Mouse (Mus musculus) stomach, embryonic 14.5 days (tissue): ENCODE data around the gene Mnd1. TPM values are rescaled to one million over a fixed set of nuclear protein-coding genes. Genes with fewer than 3 reads are reported as not detected.

ENCODE experiments used
- ATAC-seq: fragments of 200-750 bp; cut with Nextera tagmentation; 2 replicates; pipeline ENCODE4 v1.8.0; 2017; ENCODE audit warnings: low read depth, moderate TSS enrichment; ENCODE audit not compliant: insufficient number of reproducible peaks, insufficient read depth, low FRiP score
- H3K27ac ChIP-seq: fragments of 300-500 bp; sonication (generic); 2 replicates; pipeline ENCODE4 v1.5.1; 2014; ENCODE audit warnings: mild to moderate bottlenecking, low read length, moderate library complexity, mixed read lengths
- H3K27me3 ChIP-seq: fragments of 300-500 bp; sonication (generic); 2 replicates; pipeline ENCODE4 v1.6.1; 2014; ENCODE audit warnings: low read length, control low read depth, mixed read lengths; ENCODE audit not compliant: control insufficient read depth, insufficient read depth
- H3K36me3 ChIP-seq: fragments of 300-500 bp; sonication (generic); 2 replicates; pipeline ENCODE4 v1.6.1; 2014; ENCODE audit warnings: mild to moderate bottlenecking, control low read depth, low read length, moderate library complexity, mixed read lengths; ENCODE audit not compliant: control insufficient read depth, insufficient read depth
- H3K4me1 ChIP-seq: fragments of 300-500 bp; sonication (generic); 2 replicates; pipeline ENCODE4 v1.6.1; 2014; ENCODE audit warnings: low read length, control low read depth, mixed read lengths; ENCODE audit not compliant: control insufficient read depth, insufficient read depth
- H3K4me2 ChIP-seq: fragments of 300-500 bp; sonication (generic); replicated peaks from 2 replicates; pipeline ENCODE4 v1.6.1; 2014; ENCODE audit warnings: low read depth, low read length, control low read depth
- H3K4me3 ChIP-seq: fragments of 300-500 bp; sonication (generic); 2 replicates; pipeline ENCODE4 v1.5.1; 2014; ENCODE audit warnings: low read depth, low read length, control low read depth
- H3K9ac ChIP-seq: fragments of 300-500 bp; sonication (generic); replicated peaks from 2 replicates; pipeline ENCODE4 v1.6.1; 2014; ENCODE audit warnings: low read depth, mild to moderate bottlenecking, control low read depth, low read length, moderate library complexity, mixed read lengths
- H3K9me3 ChIP-seq: fragments of 300-500 bp; sonication (generic); 2 replicates; pipeline ENCODE4 v1.6.1; 2016; ENCODE audit warnings: low read depth, low read length, control low read depth; ENCODE audit not compliant: control insufficient read depth
- WGBS: fragments of 180-500 bp; shearing (Covaris S2); extraction: QIAGEN DNeasy Blood & Tissue Kit; methylation state at CpG from one replicate; pipeline ENCODE4 v1.1.7; 2014; 5-methylcytosine and 5-hydroxymethylcytosine counted together
- polyA plus RNA-seq: library from polyadenylated mRNA; unstranded; fragments of >200 nt; fragmentation: Nextera tagmentation; extraction: Ambion mirVana; gene quantifications from 2 replicates; pipeline ENCODE4 v1.2.1, GENCODE M21; 2014

The Mnd1 gene
- polyA plus RNA-seq, 1 experiment from 2014 or later, result 15.2 TPM

- no peak overlapping the region for H3K9ac ChIP-seq
- H3K9me3 ChIP-seq, result no peaks in the 10 kb centered on the region
- no peak overlapping the region for H3K4me2 ChIP-seq
- H3K4me1 ChIP-seq, result no peaks in the 10 kb centered on the region
- ATAC-seq, result no peak
- H3K4me3 ChIP-seq, result no peak overlapping the region
- no peak overlapping the region for H3K27ac ChIP-seq
- WGBS, result 71% methylated on average over 2 of the region's 2 CpGs
- no peaks in the 10 kb centered on the region for H3K27me3 ChIP-seq
- H3K36me3 ChIP-seq, result no peaks in the 10 kb centered on the region
Measured at GRCm38 (mm10) chr3:84106106-84106505, 49.5 kb downstream of the Mnd1 start.

- H3K4me2 ChIP-seq, result no peak overlapping the region
- 75% methylated on average over 2 of the region's 2 CpGs for WGBS
- no peak overlapping the region for H3K9ac ChIP-seq
- H3K27ac ChIP-seq, result no peak overlapping the region
- H3K4me3 ChIP-seq, result no peak overlapping the region
- no peak for ATAC-seq
- no peaks in the 10 kb centered on the region for H3K27me3 ChIP-seq
- no peaks in the 10 kb centered on the region for H3K36me3 ChIP-seq
- no peaks in the 10 kb centered on the region for H3K9me3 ChIP-seq
- no peaks in the 10 kb centered on the region for H3K4me1 ChIP-seq
Measured at GRCm38 (mm10) chr3:84103536-84103935, 52.0 kb downstream of the Mnd1 start.

- no peaks in the 10 kb centered on the region for H3K4me1 ChIP-seq
- no peaks in the 10 kb centered on the region for H3K27me3 ChIP-seq
- no peaks in the 10 kb centered on the region for H3K9me3 ChIP-seq
- no peak overlapping the region for H3K4me3 ChIP-seq
- no peaks in the 10 kb centered on the region for H3K36me3 ChIP-seq
- H3K4me2 ChIP-seq, result no peak overlapping the region
- 95% methylated on average over 2 of the region's 2 CpGs for WGBS
- no peak overlapping the region for H3K9ac ChIP-seq
- no peak for ATAC-seq
- no peak overlapping the region for H3K27ac ChIP-seq
Measured at GRCm38 (mm10) chr3:84092875-84093274, 62.7 kb downstream of the Mnd1 start.

GRCm38 (mm10) chr3:84090982-84091381 is 64.6 kb downstream of the Mnd1 start:
- Histone ChIP-seq H3K4me2 (no peak overlapping the region), H3K27ac (no peak overlapping the region), H3K36me3 (no peaks in the 10 kb centered on the region), H3K9ac (no peak overlapping the region), H3K4me3 (no peak overlapping the region), H3K27me3 (no peaks in the 10 kb centered on the region), H3K4me1 (no peaks in the 10 kb centered on the region), H3K9me3 (no peaks in the 10 kb centered on the region)
- ATAC-seq, result no peak
- WGBS, result 43% methylated on average over 2 of the region's 2 CpGs

GRCm38 (mm10) chr3:84086921-84087320 is 68.7 kb downstream of the Mnd1 start:
- ATAC-seq, result no peak
- Histone ChIP-seq H3K9ac (no peak overlapping the region), H3K27me3 (no peaks in the 10 kb centered on the region), H3K4me3 (no peak overlapping the region), H3K4me2 (no peak overlapping the region), H3K9me3 (no peaks in the 10 kb centered on the region; the same call in 1 of the 2 replicates), H3K27ac (no peak overlapping the region), H3K4me1 (peaks cover 5% of the 10 kb centered on the region; the same call in 1 of the 2 replicates), H3K36me3 (no peaks in the 10 kb centered on the region)
- 61% methylated on average over 2 of the region's 2 CpGs for WGBS

- Histone ChIP-seq H3K27ac (no peak overlapping the region), H3K27me3 (no peaks in the 10 kb centered on the region), H3K9ac (no peak overlapping the region), H3K36me3 (no peaks in the 10 kb centered on the region), H3K4me3 (no peak overlapping the region), H3K9me3 (no peaks in the 10 kb centered on the region; the same call in 1 of the 2 replicates), H3K4me2 (no peak overlapping the region), H3K4me1 (peaks cover 5% of the 10 kb centered on the region; the same call in 1 of the 2 replicates)
- ATAC-seq, result no peak
- 80% methylated on average over 7 of the region's 7 CpGs for WGBS
Measured at GRCm38 (mm10) chr3:84086337-84086736, 69.2 kb downstream of the Mnd1 start.

GRCm38 (mm10) chr3:84085429-84085828 is 70.2 kb downstream of the Mnd1 start:
- WGBS, result 17% methylated on average over 9 of the region's 9 CpGs
- Histone ChIP-seq H3K4me1 (peaks cover 5% of the 10 kb centered on the region; the same call in 1 of the 2 replicates), H3K4me2 (no peak overlapping the region), H3K27me3 (no peaks in the 10 kb centered on the region), H3K27ac (no peak overlapping the region), H3K9ac (no peak overlapping the region), H3K36me3 (no peaks in the 10 kb centered on the region), H3K9me3 (no peaks in the 10 kb centered on the region; the same call in 1 of the 2 replicates), H3K4me3 (no peak overlapping the region)
- peak; percentile 69 for ATAC-seq

- no peaks in the 10 kb centered on the region for H3K27me3 ChIP-seq
- H3K4me3 ChIP-seq, result no peak overlapping the region
- H3K9ac ChIP-seq, result no peak overlapping the region
- ATAC-seq, result no peak
- no peaks in the 10 kb centered on the region for H3K36me3 ChIP-seq
- peak overlapping the region; percentile 6; the same call in 1 of the 2 replicates for H3K27ac ChIP-seq
- peaks cover 5% of the 10 kb centered on the region; the same call in 1 of the 2 replicates for H3K4me1 ChIP-seq
- H3K9me3 ChIP-seq, result no peaks in the 10 kb centered on the region; the same call in 1 of the 2 replicates
- 64% methylated on average over 4 of the region's 4 CpGs for WGBS
- H3K4me2 ChIP-seq, result no peak overlapping the region
Measured at GRCm38 (mm10) chr3:84081208-84081722, 74.3 kb downstream of the Mnd1 start.

GRCm38 (mm10) chr3:84080074-84080473 is 75.5 kb downstream of the Mnd1 start:
- no peak for ATAC-seq
- 87% methylated on average over 7 of the region's 7 CpGs for WGBS
- Histone ChIP-seq H3K36me3 (no peaks in the 10 kb centered on the region), H3K27me3 (no peaks in the 10 kb centered on the region), H3K9me3 (no peaks in the 10 kb centered on the region; the same call in 1 of the 2 replicates), H3K4me3 (no peak overlapping the region), H3K4me2 (no peak overlapping the region), H3K4me1 (peaks cover 3% of the 10 kb centered on the region; the same call in 1 of the 2 replicates), H3K27ac (no peak overlapping the region), H3K9ac (no peak overlapping the region)
